Mouse (Mus musculus): ENCODE data around the gene Nhsl2.

Nhsl2 gene

GRCm38 (mm10) chrX:101907301-101907700 lies 58.1 kb downstream of the Nhsl2 start:
- DNase-seq: no peak

GRCm38 (mm10) chrX:101929131-101929530 lies 79.9 kb downstream of the Nhsl2 start:
- no peak for DNase-seq

- DNase-seq: no peak
Measured at GRCm38 (mm10) chrX:101930301-101930700, 81.1 kb downstream of the Nhsl2 start.

DNA sequence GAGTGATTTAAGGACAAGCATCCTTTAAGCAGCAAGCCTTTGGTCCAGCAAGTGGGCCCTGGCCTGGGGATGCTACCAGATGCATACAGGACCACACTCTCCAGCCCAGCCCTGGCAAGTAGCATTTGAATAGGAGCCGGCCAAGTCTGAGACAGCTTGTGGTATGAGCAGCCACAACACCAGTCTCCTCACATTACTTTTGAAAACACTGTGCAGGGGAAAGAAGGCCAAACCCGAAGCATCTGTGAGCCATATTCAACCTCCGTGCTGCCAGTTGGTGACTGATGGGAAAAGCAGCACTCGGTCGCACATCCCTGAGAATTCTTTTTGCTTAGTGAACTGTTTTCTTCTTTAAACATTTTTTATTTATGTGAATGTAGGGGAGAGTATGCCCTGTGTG lies 81.8 kb downstream of the Nhsl2 start:
- DNase-seq: no peak

DNA sequence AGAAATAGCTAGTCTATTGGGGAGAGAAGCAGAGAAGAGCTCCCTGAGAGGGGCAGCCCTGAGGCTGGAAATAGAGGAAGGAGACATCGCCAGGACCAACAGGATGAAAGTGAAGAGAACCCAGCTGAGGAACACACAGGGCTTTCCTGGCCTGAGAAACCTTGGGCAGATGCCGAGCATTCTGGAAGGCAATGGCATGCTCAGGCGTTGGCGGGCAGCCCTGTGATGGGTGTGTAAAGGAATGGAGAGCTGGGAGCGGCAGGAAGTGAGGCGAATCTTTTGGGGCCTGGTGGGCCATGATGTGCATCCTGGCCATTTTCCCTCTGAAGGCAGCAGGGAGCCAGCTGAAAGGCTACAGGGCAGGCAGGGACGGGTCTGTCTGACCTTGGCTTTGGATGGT lies 83.1 kb downstream of the Nhsl2 start:
- peak; percentile 15 to 32 for DNase-seq

GRCm38 (mm10) chrX:101933346-101933745 lies 84.2 kb downstream of the Nhsl2 start:
- no peak for DNase-seq

DNA sequence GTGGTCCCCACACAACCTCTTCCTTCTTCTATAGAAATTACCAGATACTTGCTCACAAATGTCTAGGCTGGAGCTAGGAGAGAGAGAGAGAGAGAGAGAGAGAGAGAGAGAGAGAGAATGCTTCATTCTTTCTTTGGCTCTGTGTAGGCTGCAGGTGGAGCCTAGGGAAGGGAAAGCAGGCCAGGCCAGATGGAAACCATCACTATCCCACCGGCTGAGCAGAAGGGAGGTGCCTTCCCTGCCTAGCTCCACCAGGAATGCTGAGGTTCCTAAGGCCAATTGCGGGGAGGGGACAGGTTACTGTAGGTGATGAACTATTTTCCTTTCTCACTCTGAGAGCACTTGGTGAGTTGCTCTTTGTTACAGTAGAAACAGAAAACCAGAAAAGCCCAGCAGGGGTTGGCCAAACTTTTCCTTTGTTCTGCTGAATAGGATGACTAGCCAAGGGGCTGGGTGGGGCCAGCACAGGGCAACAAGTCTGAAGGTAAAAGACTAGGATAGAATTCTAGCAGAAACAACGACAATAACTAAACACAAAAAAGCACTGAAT lies 86.2 kb downstream of the Nhsl2 start:
- DNase-seq: no peak

DNA sequence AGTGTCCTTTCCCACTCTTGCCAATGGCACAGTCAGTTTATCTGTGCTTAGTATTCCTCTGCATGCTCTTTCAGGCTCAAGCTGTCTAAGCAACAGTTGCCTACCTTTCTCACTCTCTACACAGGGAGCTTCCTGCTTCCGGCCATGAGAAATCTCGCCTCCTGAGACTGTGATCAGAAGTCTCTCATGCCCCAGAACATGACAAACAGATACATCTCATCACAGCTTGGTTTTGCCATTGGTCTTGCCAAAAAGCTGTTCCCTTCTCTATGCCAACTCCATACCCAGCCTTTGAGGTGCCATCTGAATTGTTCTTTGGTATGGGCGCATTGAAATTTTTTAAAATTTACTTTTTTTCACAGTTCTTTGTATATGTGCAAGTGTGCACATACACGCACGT lies 90.3 kb downstream of the Nhsl2 start:
- no peak for DNase-seq

GRCm38 (mm10) chrX:101942461-101942896 lies 93.3 kb downstream of the Nhsl2 start:
- DNase-seq: peak; percentile 68 to 79

DNA sequence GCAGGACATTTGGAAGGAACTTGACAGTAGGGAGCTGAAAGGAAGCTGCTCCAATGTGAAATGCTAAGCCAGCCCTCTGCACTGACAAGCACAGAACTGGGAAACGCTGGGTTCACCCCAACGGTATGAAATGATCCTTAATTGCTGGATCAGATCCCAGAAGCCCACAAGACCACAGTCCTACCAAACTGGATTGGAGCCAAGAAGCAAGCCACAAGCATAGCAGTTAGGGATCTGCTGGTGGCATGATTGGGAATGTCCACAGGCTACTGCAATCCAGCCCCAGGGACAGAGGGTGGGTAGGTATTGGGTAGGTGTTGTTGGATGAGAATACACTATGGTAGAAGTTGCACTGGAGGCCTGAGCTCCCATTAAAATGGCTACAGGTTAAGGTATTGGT lies 94.6 kb downstream of the Nhsl2 start:
- no peak for DNase-seq

- no peak for DNase-seq
Measured at GRCm38 (mm10) chrX:101944761-101945330, 95.7 kb downstream of the Nhsl2 start.

GRCm38 (mm10) chrX:101952436-101952835 lies 103.3 kb downstream of the Nhsl2 start:
- no peak for DNase-seq

DNA sequence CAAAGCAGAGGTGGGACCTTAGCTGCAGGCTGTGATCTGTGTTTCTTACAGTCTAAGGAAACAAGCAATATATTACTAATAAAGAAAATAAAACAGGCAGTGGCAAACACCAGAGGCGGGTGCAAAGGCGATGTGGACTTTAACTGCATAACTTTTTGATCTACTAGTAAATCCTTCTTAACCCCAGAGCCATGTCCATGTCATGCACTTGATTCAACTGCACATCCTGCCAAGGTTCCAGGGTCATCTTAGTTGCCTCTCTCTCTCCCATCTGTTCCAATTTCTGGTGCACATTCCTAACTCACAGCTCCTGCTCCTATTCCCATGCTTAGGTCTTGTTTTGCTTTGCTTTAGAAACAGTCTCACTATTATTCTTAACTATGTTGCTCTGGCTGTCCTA lies 104.1 kb downstream of the Nhsl2 start:
- DNase-seq: no peak

DNA sequence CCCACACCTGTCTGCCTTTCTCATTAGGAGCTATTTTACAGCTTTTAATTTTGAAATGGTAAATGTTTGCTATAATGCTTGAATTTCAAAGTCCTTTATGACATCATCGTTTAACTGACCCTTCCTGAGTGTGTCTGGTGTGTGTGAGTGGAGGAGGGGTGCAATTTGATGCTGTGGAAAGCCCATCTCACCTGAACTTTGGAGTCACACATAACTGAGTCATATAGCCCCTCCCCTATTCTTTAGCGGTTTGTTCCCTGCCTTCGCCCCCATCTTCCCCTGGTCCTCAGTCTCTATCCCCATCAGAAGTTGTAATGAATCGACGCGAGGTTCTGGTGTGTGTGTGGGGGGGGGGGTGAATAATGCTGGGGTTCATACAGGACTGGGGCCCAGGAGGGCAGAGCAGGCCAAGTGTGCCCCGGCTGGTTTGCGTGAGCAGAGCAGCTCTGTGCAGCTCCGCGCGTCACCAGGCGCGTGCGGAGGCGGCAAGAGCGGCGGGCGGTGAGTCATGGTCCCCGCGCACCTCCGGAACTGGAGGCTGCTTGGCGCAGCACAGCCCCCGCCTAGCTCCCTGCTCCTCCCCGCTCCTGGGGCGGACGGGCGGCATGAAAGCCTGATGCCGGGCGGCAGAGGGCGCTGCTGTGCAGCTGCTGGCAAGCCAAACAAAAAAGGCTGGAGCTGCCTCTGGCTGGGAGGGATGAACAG lies 104.8 kb downstream of the Nhsl2 start:
- peak; percentile 92 to 93 for DNase-seq

DNA sequence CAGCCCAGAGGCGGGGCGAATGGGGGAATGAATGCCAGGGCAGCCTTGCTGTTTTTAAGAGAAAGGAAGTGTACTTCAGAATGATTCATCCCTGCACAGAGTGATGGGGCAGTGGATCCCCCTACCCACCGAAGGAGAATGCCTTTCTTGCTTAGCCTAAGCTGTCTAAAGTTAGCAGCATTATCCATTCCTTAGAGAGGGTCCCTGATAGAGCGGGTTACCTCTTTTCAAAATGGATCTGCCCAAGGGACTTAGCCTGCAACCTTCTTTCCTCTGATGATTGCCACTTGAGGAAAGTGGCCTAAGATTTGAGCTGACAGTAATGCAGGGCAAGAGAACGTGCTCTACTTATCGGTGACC lies 105.3 kb downstream of the Nhsl2 start:
- no peak for DNase-seq

- no peak for DNase-seq
Measured at GRCm38 (mm10) chrX:101961848-101962247, 112.7 kb downstream of the Nhsl2 start.

GRCm38 (mm10) chrX:101963711-101964110 lies 114.5 kb downstream of the Nhsl2 start:
- DNase-seq: peak in 1 of 2 experiments; percentile 27

DNA sequence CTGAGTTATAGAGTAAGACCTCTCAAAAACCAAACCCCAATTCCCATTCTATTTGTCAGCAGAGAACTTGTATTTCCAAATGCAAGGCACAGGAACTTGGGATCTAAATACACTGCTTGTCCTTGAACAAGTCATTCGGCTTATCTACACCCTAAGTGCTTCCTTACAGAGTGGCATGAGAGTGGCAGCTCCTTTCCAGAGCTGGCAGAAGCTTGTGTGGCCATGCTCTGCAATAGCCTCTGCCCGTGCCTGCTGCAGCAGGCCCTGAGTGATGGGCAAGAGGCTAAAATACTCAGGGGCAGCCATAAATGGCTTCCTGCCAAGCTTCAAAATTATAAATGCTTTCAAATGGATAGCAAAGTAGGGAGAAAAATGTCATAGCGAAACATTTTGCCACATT lies 123.8 kb downstream of the Nhsl2 start:
- no peak for DNase-seq

DNA sequence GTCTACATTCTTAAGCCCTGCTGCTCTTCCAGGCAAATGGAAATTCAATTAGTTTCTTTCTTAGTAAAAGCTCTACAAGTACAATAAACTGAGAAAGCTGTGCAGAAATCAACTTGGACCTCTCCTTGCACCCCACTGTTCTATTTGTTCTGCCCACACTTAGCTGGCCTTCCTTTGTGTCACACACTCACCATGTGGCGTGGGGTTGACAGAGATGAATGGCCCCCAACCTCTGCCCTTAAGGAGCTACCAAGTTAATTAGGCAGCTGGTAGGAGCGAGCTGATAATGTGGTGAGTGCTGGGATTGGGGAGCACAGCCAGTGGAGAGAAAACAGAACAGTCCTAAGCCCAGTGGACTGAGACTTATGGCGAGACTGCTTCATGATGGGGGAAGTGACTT lies 127.7 kb downstream of the Nhsl2 start:
- DNase-seq: no peak

GRCm38 (mm10) chrX:101978861-101979260 lies 129.7 kb downstream of the Nhsl2 start:
- no peak for DNase-seq

- DNase-seq: no peak
Measured at GRCm38 (mm10) chrX:101979267-101979666, 130.1 kb downstream of the Nhsl2 start.

GRCm38 (mm10) chrX:101980586-101980985 lies 131.4 kb downstream of the Nhsl2 start:
- no peak for DNase-seq

GRCm38 (mm10) chrX:101981450-101981849 lies 132.3 kb downstream of the Nhsl2 start:
- peak in 1 of 2 experiments; percentile 37 for DNase-seq

GRCm38 (mm10) chrX:101983638-101984037 lies 134.5 kb downstream of the Nhsl2 start:
- DNase-seq: peak in 1 of 2 experiments; percentile 23

Measured in lung, postnatal 4 days (tissue).